Mouse (Mus musculus) cerebellum, adult 2 months (tissue): ENCODE data around the gene Dner.

ENCODE experiments used
- CTCF ChIP-seq: fragments of 200-500 bp; IDR thresholded peaks from 2 replicates; pipeline ENCODE4 v1.5.1; 2011; ENCODE audit warnings: low read depth, mild to moderate bottlenecking, control low read depth, low read length, moderate library complexity, borderline replicate concordance; ENCODE audit not compliant: insufficient read depth
- POLR2A ChIP-seq: fragments of 200-500 bp; IDR thresholded peaks from 2 replicates; pipeline ENCODE4 v1.6.1; 2011; ENCODE audit warnings: low read length, control low read depth, borderline replicate concordance; ENCODE audit not compliant: insufficient read depth

DNA sequence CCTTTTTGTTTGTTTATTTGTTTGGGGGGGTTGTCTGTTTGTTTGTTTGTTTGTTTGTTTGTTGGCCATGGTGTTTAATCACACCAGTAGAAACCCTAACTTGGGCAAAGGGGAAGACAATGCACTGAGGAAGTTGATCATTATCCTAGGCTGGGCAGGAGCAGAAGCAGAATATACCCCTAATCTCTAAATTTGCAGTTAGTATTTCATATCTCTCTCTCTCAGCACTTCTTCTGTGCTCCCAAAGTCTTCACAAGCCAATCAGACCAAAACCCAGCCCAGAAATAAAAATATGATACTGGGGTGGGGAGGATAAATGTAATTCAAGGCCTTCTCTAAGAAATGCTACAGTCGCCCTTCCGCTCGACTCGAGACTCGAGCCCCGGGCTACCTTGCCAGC, 4.2 kb upstream of the Dner start:
- no peak for TF ChIP-seq POLR2A
- no peak for TF ChIP-seq CTCF
